Mouse (Mus musculus) cerebellum, postnatal 25 days (tissue): ENCODE data around the gene Sval2.

Experiments
- DNase-seq, 2 experiments: peaks; one replicate each; pipeline ENCODE4 v3.0.0; 2021; ENCODE audit warnings: mixed read lengths in 2 of 2

Gene Sval2

GRCm38 (mm10) chr6:41852689-41853088, at the start of gene Sval2:
TSS of gene Sval2 (plus strand) at chr6:41852989.
- DNase-seq: no peak

- DNase-seq: no peak
Observed at GRCm38 (mm10) chr6:41824086-41824485, 28.7 kb upstream of the Sval2 start.

DNA sequence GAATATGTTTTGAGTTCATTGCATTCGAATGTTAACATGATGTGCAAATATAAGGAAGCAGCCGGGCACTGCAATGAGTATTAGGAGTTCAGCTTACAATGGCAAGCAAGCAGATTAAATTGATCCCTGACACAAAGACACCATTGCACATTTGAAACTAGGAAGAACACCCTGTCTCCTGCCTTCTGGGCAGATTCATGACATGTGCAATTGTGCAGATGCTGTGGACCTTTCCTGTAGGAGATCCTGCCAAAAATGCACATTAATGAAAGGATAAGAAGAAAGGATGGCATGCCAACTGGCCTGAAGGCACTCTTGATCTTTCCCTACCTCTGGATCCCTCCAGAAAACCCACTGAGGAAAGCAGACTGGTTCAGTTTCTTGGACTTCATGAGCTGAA, 23.3 kb upstream of the Sval2 start:
- no peak for DNase-seq

GRCm38 (mm10) chr6:41847235-41847634, 5.6 kb upstream of the Sval2 start, which contains the start of gene Pip:
TSS of gene Pip (plus strand) at chr6:41847535.
- no peak for DNase-seq

DNA sequence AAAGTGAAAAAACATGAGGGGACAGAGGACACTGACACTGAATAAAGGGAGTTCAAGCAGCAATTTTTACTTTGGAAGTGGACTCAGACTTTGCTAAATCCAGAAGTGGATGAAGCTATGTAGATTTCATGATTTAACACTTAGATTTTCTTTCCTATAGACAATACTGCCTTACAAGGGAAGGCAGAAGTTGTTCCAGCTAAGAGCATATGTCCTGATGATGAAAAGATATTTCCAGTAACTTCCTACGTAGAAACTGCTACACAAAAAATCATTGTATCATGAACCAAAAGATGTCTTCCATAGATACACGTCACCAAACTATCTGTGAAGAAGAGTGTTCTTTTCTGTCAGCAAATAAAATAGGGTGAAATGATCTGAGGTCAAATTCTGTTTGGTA, 11.2 kb downstream of the Sval2 start:
- no peak for DNase-seq

DNA sequence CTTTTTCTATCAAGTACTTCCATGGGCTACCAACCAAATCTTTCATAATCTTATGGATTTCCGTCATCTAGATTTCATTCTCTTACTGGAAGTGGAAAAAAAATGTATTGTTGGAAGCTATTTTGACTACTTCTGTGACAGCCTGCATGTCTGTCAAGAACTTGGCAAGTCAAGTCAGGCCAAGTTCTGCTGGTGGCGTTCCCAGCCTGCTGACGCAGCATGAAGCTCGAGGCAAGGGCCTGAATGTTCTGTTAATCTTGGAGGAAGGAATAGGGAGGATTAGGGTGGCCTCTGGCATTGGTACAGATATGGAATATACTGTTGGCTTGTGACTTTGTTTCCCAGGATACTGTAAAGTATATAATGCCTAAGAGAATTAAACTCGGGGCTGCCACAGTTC, 58.8 kb downstream of the Sval2 start:
- peak in 1 of 2 experiments; percentile 2 for DNase-seq
